Mouse (Mus musculus) bone marrow macrophage, adult 2 months (primary cell): Measurements from ENCODE around the gene Cd96. TPM values are rescaled to one million over a fixed set of nuclear protein-coding genes. Genes with fewer than 3 reads are reported as not detected.

Experiments
- H3K27ac ChIP-seq: 2 replicates; pipeline ENCODE4 v1.5.1; 2012; ENCODE audit warnings: low read depth, low read length; ENCODE audit not compliant: insufficient read depth
- H3K4me1 ChIP-seq: 2 replicates; pipeline ENCODE4 v1.6.1; 2012; ENCODE audit warnings: low read length; ENCODE audit not compliant: control insufficient read depth, insufficient read depth
- H3K4me3 ChIP-seq: 2 replicates; pipeline ENCODE4 v1.5.1; 2012; ENCODE audit warnings: mild to moderate bottlenecking, low read length, moderate library complexity; ENCODE audit not compliant: insufficient read depth
- CTCF ChIP-seq: IDR thresholded peaks from 2 replicates; pipeline ENCODE4 v1.5.1; 2012; ENCODE audit warnings: low read depth, mild to moderate bottlenecking, low read length, moderate library complexity
- POLR2A ChIP-seq: IDR thresholded peaks from 2 replicates; pipeline ENCODE4 v1.6.1; 2012; ENCODE audit warnings: mild to moderate bottlenecking, low read depth, low read length, borderline replicate concordance
- polyA plus RNA-seq: library from polyadenylated mRNA; stranded (reverse); fragments of >200 nt; gene quantifications from 2 replicates; pipeline ENCODE4 v1.2.4, GENCODE M21; 2012; ENCODE audit not compliant: missing spikeins, insufficient read depth, insufficient read length

Gene Cd96
- polyA plus RNA-seq, 1 experiment, result not detected

DNA sequence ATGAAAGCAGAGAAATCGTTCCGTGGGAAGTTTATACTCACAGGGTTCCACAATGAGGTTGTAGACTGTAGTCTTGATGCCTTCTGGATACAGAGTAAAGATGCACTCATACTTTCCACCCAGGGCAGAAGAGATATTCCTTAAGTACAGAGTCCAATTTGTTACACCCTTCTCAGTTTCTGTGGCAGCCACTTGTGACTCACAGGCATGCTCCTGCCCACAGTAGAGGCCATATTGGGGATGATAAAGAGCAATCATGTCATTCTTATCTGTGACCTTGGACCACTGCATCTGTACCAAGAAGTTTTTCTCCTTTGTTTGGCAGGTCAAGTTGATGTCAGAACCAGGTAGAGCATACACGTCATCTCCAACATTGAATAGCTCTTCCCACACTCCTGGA is 2.4 kb downstream of the Cd96 start:
- no peak overlapping the region for H3K4me3 ChIP-seq
- no peak for TF ChIP-seq CTCF
- no peaks in the 10 kb centered on the region for H3K4me1 ChIP-seq
- no peak overlapping the region for H3K27ac ChIP-seq

GRCm38 (mm10) chr16:46114727-46115126 is 5.3 kb downstream of the Cd96 start:
- no peak overlapping the region for H3K27ac ChIP-seq
- TF ChIP-seq POLR2A (no peak), CTCF (no peak)
- no peaks in the 10 kb centered on the region for H3K4me1 ChIP-seq
- no peak overlapping the region for H3K4me3 ChIP-seq

GRCm38 (mm10) chr16:46109536-46109935 is 10.5 kb downstream of the Cd96 start:
- H3K27ac ChIP-seq, result no peak overlapping the region
- no peak overlapping the region for H3K4me3 ChIP-seq
- no peaks in the 10 kb centered on the region for H3K4me1 ChIP-seq
- no peak for TF ChIP-seq CTCF
- no peak for TF ChIP-seq POLR2A

GRCm38 (mm10) chr16:46107431-46107830 is 12.6 kb downstream of the Cd96 start:
- Histone ChIP-seq H3K4me3 (no peak overlapping the region), H3K27ac (no peak overlapping the region), H3K4me1 (no peaks in the 10 kb centered on the region)
- TF ChIP-seq POLR2A, result no peak
- TF ChIP-seq CTCF, result no peak

DNA sequence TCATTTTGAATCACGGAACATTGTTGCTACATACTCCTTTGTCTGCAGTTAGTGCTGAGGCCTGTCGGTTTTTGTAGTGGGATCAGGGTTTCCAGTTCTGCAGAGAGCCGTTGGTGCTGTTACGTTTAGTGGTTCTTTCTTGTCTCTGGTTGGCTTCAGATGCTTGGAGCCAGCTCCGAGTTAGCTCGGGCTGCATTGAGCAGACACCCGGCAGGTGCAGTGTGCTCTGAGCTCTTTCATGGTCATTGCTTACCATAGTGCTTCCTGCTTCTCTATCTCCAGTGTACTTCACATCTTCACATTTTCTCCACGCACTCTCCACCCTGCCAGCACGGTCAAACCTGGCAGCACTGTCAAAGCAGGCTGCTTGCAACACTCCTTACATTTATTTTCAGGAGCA is 15.6 kb downstream of the Cd96 start:
- Histone ChIP-seq H3K4me3 (no peak overlapping the region), H3K4me1 (no peaks in the 10 kb centered on the region), H3K27ac (no peak overlapping the region)
- no peak for TF ChIP-seq CTCF

DNA sequence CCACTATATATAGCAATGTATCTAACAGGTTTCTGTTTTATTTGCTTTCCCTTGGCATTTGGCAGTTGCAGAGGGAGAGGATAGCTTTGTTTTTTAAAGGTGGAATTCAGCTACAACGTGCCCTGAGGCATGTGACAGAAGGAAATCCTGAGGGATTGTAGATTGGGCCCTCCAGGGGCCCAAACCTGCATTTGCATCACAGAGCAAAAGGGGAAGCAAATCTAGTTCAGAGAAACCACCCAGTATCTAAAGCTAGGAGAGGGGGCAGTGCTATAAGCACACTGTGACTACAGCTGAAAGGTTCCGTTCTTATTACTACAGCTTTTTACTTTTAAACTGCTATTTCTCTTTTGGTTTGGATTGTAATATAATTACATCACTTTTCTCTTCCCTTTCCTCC is 18.3 kb downstream of the Cd96 start:
- H3K4me1 ChIP-seq, result no peaks in the 10 kb centered on the region
- TF ChIP-seq CTCF, result no peak
- TF ChIP-seq POLR2A, result no peak
- no peak overlapping the region for H3K27ac ChIP-seq
- H3K4me3 ChIP-seq, result no peak overlapping the region

- H3K4me1 ChIP-seq, result no peaks in the 10 kb centered on the region
These were observed 19.8 kb downstream of the Cd96 start for GRCm38 (mm10) chr16:46100286-46100685.

DNA sequence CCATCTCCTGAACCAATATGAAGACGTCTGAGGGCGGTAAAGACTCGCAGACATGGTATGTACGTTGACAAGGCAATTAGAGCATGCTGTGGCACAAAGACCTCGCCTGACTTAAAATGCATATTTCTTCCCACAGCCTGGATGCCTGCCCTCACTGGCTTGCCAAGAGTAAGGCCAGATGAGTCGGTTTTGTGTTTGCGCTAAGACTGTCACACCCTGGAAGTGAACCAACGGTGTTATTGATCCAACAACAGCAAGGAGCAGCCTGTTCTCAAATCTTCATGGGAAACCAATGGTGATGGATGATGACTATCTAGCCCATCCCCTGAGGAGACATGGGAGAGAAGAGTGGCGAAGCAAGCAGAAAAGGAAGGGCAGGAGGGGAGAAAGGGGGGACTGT is 22.6 kb downstream of the Cd96 start:
- Histone ChIP-seq H3K27ac (no peak overlapping the region), H3K4me3 (no peak overlapping the region), H3K4me1 (no peaks in the 10 kb centered on the region)
- no peak for TF ChIP-seq CTCF

More at GRCm38 (mm10) chr16:46100286-46100685, 19.8 kb downstream of the Cd96 start:
- no peak for TF ChIP-seq CTCF
- no peak for TF ChIP-seq POLR2A
- Histone ChIP-seq H3K27ac (no peak overlapping the region), H3K4me3 (no peak overlapping the region)

- TF ChIP-seq POLR2A (no peak), CTCF (no peak)
These were observed 25.6 kb downstream of the Cd96 start for GRCm38 (mm10) chr16:46094478-46094877.

GRCm38 (mm10) chr16:46092935-46093334 is 27.1 kb downstream of the Cd96 start:
- no peak for TF ChIP-seq CTCF
- no peak overlapping the region for H3K27ac ChIP-seq
- no peak overlapping the region for H3K4me3 ChIP-seq
- no peaks in the 10 kb centered on the region for H3K4me1 ChIP-seq

More at GRCm38 (mm10) chr16:46094478-46094877, 25.6 kb downstream of the Cd96 start:
- Histone ChIP-seq H3K27ac (no peak overlapping the region), H3K4me1 (no peaks in the 10 kb centered on the region), H3K4me3 (no peak overlapping the region)

GRCm38 (mm10) chr16:46086874-46087473 is 33.1 kb downstream of the Cd96 start:
- H3K4me1 ChIP-seq, result no peaks in the 10 kb centered on the region
- H3K4me3 ChIP-seq, result no peak overlapping the region
- no peak overlapping the region for H3K27ac ChIP-seq
- TF ChIP-seq POLR2A, result no peak
- TF ChIP-seq CTCF, result no peak
